2 mouse cellular contexts compared by ENCODE assay signal in the genomic region with DNA sequence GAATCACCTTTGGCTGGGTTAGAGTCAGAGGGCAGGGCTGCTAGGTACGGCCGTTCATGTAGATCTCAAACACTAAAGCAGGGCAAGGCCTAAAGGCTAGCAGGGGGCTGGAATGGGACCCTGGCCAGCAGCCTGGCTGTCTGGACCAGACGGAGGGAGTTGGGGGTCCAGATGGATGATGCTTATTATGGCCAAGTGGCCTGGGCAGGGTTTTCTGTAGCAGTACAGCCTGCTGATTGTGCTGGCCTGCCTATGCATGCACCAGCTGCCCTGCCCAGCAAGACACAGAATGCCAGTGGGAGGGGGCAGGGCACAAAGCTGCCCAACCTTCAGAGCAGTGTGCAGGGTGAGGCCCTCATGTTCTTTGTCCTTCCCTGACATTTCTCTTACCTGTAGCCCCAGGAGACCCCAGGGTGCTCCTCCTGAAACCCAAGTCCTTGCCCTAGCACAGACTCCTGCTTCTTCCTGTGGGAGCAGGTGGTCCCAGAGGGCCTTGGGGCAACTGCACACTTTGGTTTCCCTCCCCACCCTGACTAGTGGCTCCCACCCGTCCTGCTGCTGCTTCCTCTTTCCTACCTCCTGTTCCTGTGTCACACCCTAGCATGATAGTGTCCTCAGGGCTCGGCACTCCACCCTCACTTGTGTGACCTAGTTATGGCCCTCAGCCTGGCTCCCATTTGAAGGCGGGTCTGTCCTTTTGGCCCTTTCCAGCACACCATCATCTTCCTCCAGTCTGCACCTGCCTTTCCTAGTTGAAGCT.
A peak's percentile ranks its signal among the peaks of the same experiment; 100 is the strongest.
TF ChIP-seq lines count a peak whose summit lies in the region.

No protein-coding gene starts in this region.

TF ChIP-seq in CH12.LX, 34 proteins besides CTCF, POLR2A, EP300 and RAD21:
- TF ChIP-seq GABPA (IDR thresholded peaks at IDR 0.05; ENCODE audit: insufficient replicate concordance, low read depth, low read length): no peak
- TF ChIP-seq PAX5 (IDR thresholded peaks at IDR 0.05; ENCODE audit: low read length): no peak
- TF ChIP-seq SIN3A (IDR thresholded peaks at IDR 0.05; ENCODE audit: low read length): no peak
- TF ChIP-seq MXI1 (IDR thresholded peaks at IDR 0.05; ENCODE audit: low read depth, low read length): no peak
- TF ChIP-seq UBTF (IDR thresholded peaks at IDR 0.05; ENCODE audit: low read depth, low read length): no peak
- TF ChIP-seq ZNF384 (IDR thresholded peaks at IDR 0.05; ENCODE audit: low read depth, low read length): no peak
- no peak for TF ChIP-seq NELFE (IDR thresholded peaks at IDR 0.05; ENCODE audit: low read depth, low read length)

TF ChIP-seq in MEL, 35 proteins besides CTCF, POLR2A, EP300 and RAD21:
- TF ChIP-seq MYC (IDR thresholded peaks at IDR 0.05; ENCODE audit: low read depth, low read length) (peak; percentile 83), CHD2 (IDR thresholded peaks at IDR 0.05; ENCODE audit: low read length) (no peak; the same call in 1 of the 2 replicates), MYB (IDR thresholded peaks at IDR 0.05; ENCODE audit: low read depth, low read length) (no peak), BHLHE40 (IDR thresholded peaks at IDR 0.05; ENCODE audit: borderline replicate concordance, low read depth, low read length) (no peak), SMC3 (IDR thresholded peaks at IDR 0.05; ENCODE audit: low read depth, low read length) (no peak), POLR2AphosphoS2 (IDR thresholded peaks at IDR 0.05; ENCODE audit: low read length) (no peak), MAFK (IDR thresholded peaks at IDR 0.05; ENCODE audit: borderline replicate concordance, low read depth, low read length) (no peak), ELF1 (IDR thresholded peaks at IDR 0.05; ENCODE audit: low read depth, low read length) (peak; percentile 83), E2F4 (IDR thresholded peaks at IDR 0.05; ENCODE audit: borderline replicate concordance, low read depth, low read length) (no peak), MEF2A (IDR thresholded peaks at IDR 0.05; ENCODE audit: extremely low read depth, insufficient replicate concordance, low read depth, low read length, poor library complexity, severe bottlenecking) (no peak), TBP (IDR thresholded peaks at IDR 0.05; ENCODE audit: low read depth, low read length) (0 out of 2 replicates have a peak, but pooled peaks have one; percentile 33), NRF1 (IDR thresholded peaks at IDR 0.05; ENCODE audit: insufficient read depth, low read depth, low read length, poor library complexity, severe bottlenecking) (no peak), ZC3H11A (IDR thresholded peaks at IDR 0.05; ENCODE audit: low read depth, low read length) (no peak), NELFE (IDR thresholded peaks at IDR 0.05; ENCODE audit: low read depth, low read length) (peak; percentile 58), ZKSCAN1 (IDR thresholded peaks at IDR 0.05; ENCODE audit: low read depth, low read length) (no peak), JUND (IDR thresholded peaks at IDR 0.05; ENCODE audit: low read depth, low read length) (no peak), TCF12 (IDR thresholded peaks at IDR 0.05; ENCODE audit: low read depth, low read length) (peak; percentile 70), ETS1 (IDR thresholded peaks at IDR 0.05; ENCODE audit: low read depth, low read length) (peak; percentile 68), USF1 (IDR thresholded peaks at IDR 0.05; ENCODE audit: low read depth, low read length) (no peak), KAT2A (conservative IDR thresholded peaks at IDR 0.05; ENCODE audit: low read depth, low read length) (no peak), MAZ (IDR thresholded peaks at IDR 0.05; ENCODE audit: low read depth, low read length) (peak; percentile 73; the same call in 1 of the 2 replicates), GATA1 (IDR thresholded peaks at IDR 0.05; ENCODE audit: low read depth, low read length) (no peak), ZNF384 (IDR thresholded peaks at IDR 0.05; ENCODE audit: low read depth, low read length) (no peak), USF2 (IDR thresholded peaks at IDR 0.05; ENCODE audit: borderline replicate concordance in 1 of 2, insufficient read depth in 1 of 2, low read depth in 1 of 2, low read length in 2 of 2) (no peak), ZMIZ1 (IDR thresholded peaks at IDR 0.05; ENCODE audit: low read depth, low read length) (no peak), POLR2AphosphoS5 (IDR thresholded peaks at IDR 0.05; ENCODE audit: borderline replicate concordance, low read depth, low read length) (no peak), TAL1 (IDR thresholded peaks at IDR 0.05; ENCODE audit: low read length) (no peak), SIN3A (IDR thresholded peaks at IDR 0.05; ENCODE audit: low read length) (peak; percentile 86), MAX (IDR thresholded peaks at IDR 0.05; ENCODE audit: low read length) (peak; percentile 76), HCFC1 (IDR thresholded peaks at IDR 0.05; ENCODE audit: low read depth, low read length) (peak; percentile 79), MXI1 (IDR thresholded peaks at IDR 0.05; ENCODE audit: low read depth, low read length) (peak; percentile 71), UBTF (IDR thresholded peaks at IDR 0.05; ENCODE audit: borderline replicate concordance, insufficient read depth, low read depth, low read length) (no peak), RCOR1 (IDR thresholded peaks at IDR 0.05; ENCODE audit: low read depth, low read length) (no peak), CHD1 (IDR thresholded peaks at IDR 0.05; ENCODE audit: low read depth, low read length) (no peak), GABPA (IDR thresholded peaks at IDR 0.05; ENCODE audit: low read depth, low read length) (no peak)
